Mouse (Mus musculus) hindbrain, embryonic 13.5 days (tissue): Measurements from ENCODE around the gene Lhpp. TPM values are rescaled to one million over a fixed set of nuclear protein-coding genes. Genes with fewer than 3 reads are reported as not detected.

Source experiments
- ATAC-seq: fragments of 200-750 bp; cut with Nextera tagmentation; 2 replicates; pipeline ENCODE4 v1.8.0; 2017; ENCODE audit warnings: moderate TSS enrichment; ENCODE audit not compliant: low FRiP score
- H3K27ac ChIP-seq: fragments of 300-500 bp; sonication (generic); 2 replicates; pipeline ENCODE4 v1.5.1; 2015; ENCODE audit warnings: inconsistent platforms, mild to moderate bottlenecking, moderate library complexity
- H3K27me3 ChIP-seq: fragments of 300-500 bp; sonication (generic); 2 replicates; pipeline ENCODE4 v1.6.1; 2015; ENCODE audit warnings: mild to moderate bottlenecking, inconsistent platforms
- H3K36me3 ChIP-seq: fragments of 300-500 bp; sonication (generic); 2 replicates; pipeline ENCODE4 v1.6.1; 2015; ENCODE audit warnings: mild to moderate bottlenecking, inconsistent platforms
- H3K4me1 ChIP-seq: fragments of 300-500 bp; sonication (generic); replicated peaks from 2 replicates; pipeline ENCODE4 v1.6.1; 2015; ENCODE audit warnings: inconsistent platforms
- H3K4me2 ChIP-seq: fragments of 300-500 bp; sonication (generic); 2 replicates; pipeline ENCODE4 v1.6.1; 2015; ENCODE audit warnings: inconsistent platforms, mild to moderate bottlenecking, moderate library complexity
- H3K4me3 ChIP-seq: fragments of 300-500 bp; sonication (generic); 2 replicates; pipeline ENCODE4 v1.5.1; 2015; ENCODE audit warnings: mild to moderate bottlenecking, inconsistent platforms
- H3K9ac ChIP-seq: fragments of 300-500 bp; sonication (generic); 2 replicates; pipeline ENCODE4 v1.6.1; 2015; ENCODE audit warnings: mild to moderate bottlenecking, inconsistent platforms
- H3K9me3 ChIP-seq: fragments of 300-500 bp; sonication (generic); 2 replicates; pipeline ENCODE4 v1.6.1; 2016; ENCODE audit warnings: inconsistent platforms
- WGBS: fragments of 180-500 bp; shearing (Covaris S2); methylation state at CpG from one replicate; pipeline ENCODE4 v1.1.7; 2015; 5-methylcytosine and 5-hydroxymethylcytosine counted together
- polyA plus RNA-seq: library from polyadenylated mRNA; unstranded; fragments of >200 nt; fragmentation: Nextera tagmentation; extraction: Ambion mirVana; gene quantifications from 2 replicates; pipeline ENCODE4 v1.2.1, GENCODE M21; 2015

Gene Lhpp
- polyA plus RNA-seq, 1 experiment from 2014 or later = 30.9 TPM

- WGBS = 88% methylated on average over 2 of the region's 2 CpGs
- ATAC-seq = no peak
Observed at GRCm38 (mm10) chr7:132581441-132581840, 29.0 kb upstream of the Lhpp start.

GRCm38 (mm10) chr7:132585695-132586491 is 24.5 kb upstream of the Lhpp start:
- Histone ChIP-seq H3K27me3 (peaks cover 3% of the 10 kb centered on the region; the same call in 1 of the 2 replicates), H3K4me1 (no peaks in the 10 kb centered on the region), H3K9me3 (no peaks in the 10 kb centered on the region), H3K4me3 (no peak overlapping the region), H3K9ac (no peak overlapping the region), H3K36me3 (no peaks in the 10 kb centered on the region), H3K4me2 (no peak overlapping the region), H3K27ac (no peak overlapping the region)
- 72% methylated on average over 3 of the region's 3 CpGs for WGBS
- no peak for ATAC-seq

More at GRCm38 (mm10) chr7:132581441-132581840, 29.0 kb upstream of the Lhpp start:
- H3K27me3 ChIP-seq = peaks cover 19% of the 10 kb centered on the region
- no peak overlapping the region for H3K9ac ChIP-seq
- H3K36me3 ChIP-seq = no peaks in the 10 kb centered on the region
- no peak overlapping the region for H3K4me2 ChIP-seq
- H3K9me3 ChIP-seq = no peaks in the 10 kb centered on the region
- H3K4me3 ChIP-seq = no peak overlapping the region
- H3K4me1 ChIP-seq = no peaks in the 10 kb centered on the region; the same call in 1 of the 2 replicates
- H3K27ac ChIP-seq = no peak overlapping the region

- 71% methylated on average over 5 of the region's 5 CpGs for WGBS
- Histone ChIP-seq H3K36me3 (no peaks in the 10 kb centered on the region), H3K9me3 (no peaks in the 10 kb centered on the region), H3K4me1 (no peaks in the 10 kb centered on the region), H3K4me2 (no peak overlapping the region), H3K9ac (no peak overlapping the region), H3K27ac (no peak overlapping the region), H3K4me3 (no peak overlapping the region), H3K27me3 (peaks cover 3% of the 10 kb centered on the region; the same call in 1 of the 2 replicates)
- ATAC-seq = no peak
Observed at GRCm38 (mm10) chr7:132587167-132587566, 23.3 kb upstream of the Lhpp start.

GRCm38 (mm10) chr7:132589610-132590009 is 20.8 kb upstream of the Lhpp start:
- Histone ChIP-seq H3K9me3 (no peaks in the 10 kb centered on the region), H3K36me3 (no peaks in the 10 kb centered on the region)
- 61% methylated on average over 5 of the region's 5 CpGs for WGBS

GRCm38 (mm10) chr7:132593762-132594161 is 16.7 kb upstream of the Lhpp start:
- ATAC-seq = no peak
- Histone ChIP-seq H3K27me3 (peaks cover 41% of the 10 kb centered on the region), H3K36me3 (no peaks in the 10 kb centered on the region), H3K9ac (no peak overlapping the region), H3K9me3 (no peaks in the 10 kb centered on the region), H3K4me3 (no peak overlapping the region), H3K4me1 (peaks cover 21% of the 10 kb centered on the region), H3K27ac (no peak overlapping the region), H3K4me2 (no peak overlapping the region)
- 70% methylated on average over 2 of the region's 2 CpGs for WGBS

More at GRCm38 (mm10) chr7:132589610-132590009, 20.8 kb upstream of the Lhpp start:
- Histone ChIP-seq H3K27ac (no peak overlapping the region), H3K9ac (no peak overlapping the region), H3K27me3 (peaks cover 3% of the 10 kb centered on the region; the same call in 1 of the 2 replicates), H3K4me3 (no peak overlapping the region), H3K4me2 (no peak overlapping the region), H3K4me1 (no peaks in the 10 kb centered on the region)
- no peak for ATAC-seq

GRCm38 (mm10) chr7:132594325-132594724 is 16.1 kb upstream of the Lhpp start:
- no peak for ATAC-seq
- H3K36me3 ChIP-seq = no peaks in the 10 kb centered on the region
- no peak overlapping the region for H3K4me2 ChIP-seq
- no peaks in the 10 kb centered on the region for H3K9me3 ChIP-seq
- no peak overlapping the region for H3K4me3 ChIP-seq
- H3K27me3 ChIP-seq = peaks cover 46% of the 10 kb centered on the region
- no peak overlapping the region for H3K27ac ChIP-seq
- 92% methylated on average over 2 of the region's 2 CpGs for WGBS
- H3K9ac ChIP-seq = no peak overlapping the region
- peaks cover 26% of the 10 kb centered on the region for H3K4me1 ChIP-seq

- Histone ChIP-seq H3K9me3 (no peaks in the 10 kb centered on the region), H3K4me3 (no peak overlapping the region), H3K36me3 (no peaks in the 10 kb centered on the region), H3K27me3 (peaks cover 58% of the 10 kb centered on the region), H3K27ac (no peak overlapping the region), H3K4me1 (peaks cover 41% of the 10 kb centered on the region), H3K4me2 (no peak overlapping the region), H3K9ac (no peak overlapping the region)
- 90% methylated on average over 3 of the region's 3 CpGs for WGBS
- no peak for ATAC-seq
Observed at GRCm38 (mm10) chr7:132595787-132596186, 14.7 kb upstream of the Lhpp start.

- Histone ChIP-seq H3K4me2 (peak overlapping the region; percentile 91), H3K27ac (no peak overlapping the region), H3K4me3 (peak overlapping the region; percentile 49), H3K27me3 (peaks cover 67% of the 10 kb centered on the region), H3K36me3 (no peaks in the 10 kb centered on the region), H3K4me1 (peaks cover 43% of the 10 kb centered on the region), H3K9ac (peak overlapping the region; percentile 65), H3K9me3 (no peaks in the 10 kb centered on the region)
- 11% methylated on average over 26 of the region's 26 CpGs for WGBS
- ATAC-seq = no peak
Observed at GRCm38 (mm10) chr7:132596557-132597250, 13.7 kb upstream of the Lhpp start.

GRCm38 (mm10) chr7:132597251-132598041 is 13.0 kb upstream of the Lhpp start:
- ATAC-seq = no peak
- Histone ChIP-seq H3K36me3 (no peaks in the 10 kb centered on the region), H3K4me2 (peak overlapping the region; percentile 91), H3K27ac (no peak overlapping the region), H3K4me3 (peak overlapping the region; percentile 49), H3K9me3 (no peaks in the 10 kb centered on the region), H3K4me1 (peaks cover 43% of the 10 kb centered on the region), H3K9ac (peak overlapping the region; percentile 65), H3K27me3 (peaks cover 74% of the 10 kb centered on the region)
- WGBS = under 1% methylated on average over 60 of the region's 60 CpGs

GRCm38 (mm10) chr7:132599071-132599975 is 11.1 kb upstream of the Lhpp start, which contains the start of gene Nkx1-2:
Gene Nkx1-2, minus strand, starts transcription at chr7:132599637.
- Histone ChIP-seq H3K27me3 (peaks cover 87% of the 10 kb centered on the region), H3K9me3 (no peaks in the 10 kb centered on the region), H3K36me3 (no peaks in the 10 kb centered on the region), H3K27ac (no peak within 1 kb of the TSS), H3K4me1 (peaks cover 43% of the 10 kb centered on the region), H3K4me2 (peak within 1 kb of the TSS; percentile 67), H3K4me3 (peak within 1 kb of the TSS; percentile 39), H3K9ac (peak within 1 kb of the TSS; percentile 43; the same call in 1 of the 2 replicates)
- ATAC-seq = no peak; the same call in 1 of the 2 replicates
- under 1% methylated on average over 43 of the region's 52 CpGs for WGBS

GRCm38 (mm10) chr7:132600026-132600425 is 10.4 kb upstream of the Lhpp start:
- H3K4me1 ChIP-seq = peaks cover 43% of the 10 kb centered on the region
- H3K36me3 ChIP-seq = no peaks in the 10 kb centered on the region
- WGBS = 1% methylated on average over 9 of the region's 9 CpGs
- H3K27me3 ChIP-seq = peaks cover 94% of the 10 kb centered on the region
- no peak for ATAC-seq
- peak overlapping the region; percentile 67 for H3K4me2 ChIP-seq
- peak overlapping the region; percentile 39 for H3K4me3 ChIP-seq
- no peaks in the 10 kb centered on the region for H3K9me3 ChIP-seq
- 0 out of 2 replicates have a peak overlapping the region, but pooled peaks have one; percentile 43 for H3K9ac ChIP-seq
- H3K27ac ChIP-seq = no peak overlapping the region
